Mouse (Mus musculus) left cerebral cortex, adult 6 months (tissue): ENCODE data around the gene Csrp1. TPM values are rescaled to one million over a fixed set of nuclear protein-coding genes. Genes with fewer than 3 reads are reported as not detected.

Source experiments
- long read RNA-seq, 2 experiments: library from polyadenylated mRNA; unstranded; transcript quantifications; one replicate each; pipeline ENCODE4 v2.0.0; 2019 to 2020
- polyA plus RNA-seq: library from polyadenylated mRNA; unstranded; fragments of <200 nt; fragmentation: Nextera tagmentation; gene quantifications from 2 replicates; pipeline ENCODE4 v1.2.3, GENCODE M21; 2021

Csrp1 gene
- 108 and 208 TPM in 2 replicates for polyA plus RNA-seq
- long read RNA-seq, experiment 1, transcript Csrp1-201 (6 exons, 1,823 nt): major isoform, 335 of 363 reads
- long read RNA-seq, experiment 1, partial matches to known transcripts: 18 of 363 reads
- long read RNA-seq, experiment 1, other reads (novel, unspliced or antisense): 10 of 363 reads
- long read RNA-seq, experiment 2, transcript Csrp1-201 (6 exons, 1,823 nt): major isoform, 24 of 33 reads
- long read RNA-seq, experiment 2, partial matches to known transcripts: 6 of 33 reads
- long read RNA-seq, experiment 2, other reads (novel, unspliced or antisense): 3 of 33 reads

DNA sequence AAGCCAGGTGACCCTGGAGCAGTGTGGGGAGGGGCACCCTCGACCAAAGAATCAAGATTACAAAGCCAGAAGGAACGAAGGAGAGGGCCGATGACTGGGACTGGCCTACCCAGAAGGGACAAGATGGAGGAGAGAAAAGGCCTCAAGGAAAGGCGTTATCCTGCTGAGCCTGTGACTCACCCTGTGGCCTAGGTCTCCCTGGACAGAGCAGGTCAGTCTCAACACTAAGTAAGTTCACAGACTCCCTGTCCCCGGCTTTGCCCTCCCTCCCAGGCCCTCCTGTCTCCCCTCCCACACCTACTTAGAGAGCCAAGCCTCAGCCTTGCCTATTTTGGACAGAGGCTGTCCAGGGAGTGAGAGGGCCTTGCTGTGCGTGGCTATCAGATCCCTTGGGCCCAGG, at the start of gene Csrp1:
TSS of gene Csrp1 (plus strand) at position 79 of the 400 bp plus-strand sequence.

DNA sequence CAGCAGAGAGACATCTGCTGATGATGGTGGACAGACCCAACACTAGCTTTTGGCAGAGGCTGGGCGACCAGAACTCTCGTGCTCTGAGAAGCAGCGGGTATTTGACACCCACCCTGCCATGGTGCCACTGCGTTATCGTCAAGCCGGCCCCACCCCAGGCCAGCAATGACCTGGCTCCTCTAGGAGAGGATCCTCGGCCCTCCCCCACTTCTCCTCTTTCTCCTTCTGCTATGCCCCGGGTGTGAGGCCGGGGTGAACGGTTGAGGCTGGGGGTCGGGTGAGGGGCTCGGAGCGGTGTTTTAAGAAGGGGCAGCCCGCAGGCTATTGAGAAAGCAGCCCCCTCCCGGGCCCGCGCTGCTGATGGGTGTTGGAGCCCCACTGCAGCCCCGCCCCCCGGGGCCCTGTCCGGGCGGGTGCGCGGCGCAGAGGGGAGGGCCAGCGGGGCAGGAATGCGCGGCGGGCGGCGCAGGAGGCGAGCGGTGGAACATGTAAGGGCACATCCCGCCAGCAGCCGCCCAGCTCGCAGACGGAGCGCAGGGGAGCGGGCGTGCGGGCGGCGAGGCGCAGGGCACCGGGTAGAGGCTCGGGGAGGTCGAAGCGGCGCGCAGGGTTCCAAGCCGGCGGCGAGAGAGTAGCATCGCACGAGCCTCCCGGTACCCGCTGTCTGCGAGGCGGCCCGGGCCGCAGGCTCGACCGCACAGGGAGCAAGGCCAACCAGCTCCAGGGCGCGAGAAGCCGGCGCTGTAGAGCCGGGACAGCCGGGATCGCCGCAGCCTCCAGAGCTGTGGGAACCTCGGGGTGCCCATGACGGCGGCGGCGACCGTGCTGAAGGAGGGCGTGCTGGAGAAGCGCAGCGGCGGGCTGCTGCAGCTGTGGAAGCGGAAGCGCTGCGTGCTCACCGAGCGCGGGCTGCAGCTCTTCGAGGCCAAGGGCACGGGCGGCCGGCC, 46.1 kb downstream of the Csrp1 start, which contains the start of gene Phlda3:
TSS of gene Phlda3 (plus strand) at position 475 of the 947 bp plus-strand sequence.

GRCm38 (mm10) chr1:135778780-135779535, 59.1 kb downstream of the Csrp1 start, which contains the start of gene Tnni1:
Gene Tnni1, plus strand, starts transcription at chr1:135779434.

Other genes with a start within 250 kb of the Csrp1 start
- 6.5 and 8.7 TPM in 2 replicates for gene Nav1, start 112.8 kb upstream of the Csrp1 start, polyA plus RNA-seq
- gene Phlda3, start 46.1 kb downstream of the Csrp1 start, polyA plus RNA-seq: 35.4 and 49.0 TPM in 2 replicates
- 11.0 and 11.3 TPM in 2 replicates for gene Tnni1, start 59.4 kb downstream of the Csrp1 start, polyA plus RNA-seq
- gene Lad1, start 98.5 kb downstream of the Csrp1 start, polyA plus RNA-seq: 0.39 and 1.4 TPM in 2 replicates
- 7.4 and 10.4 TPM in 2 replicates for gene Tnnt2, start 116.3 kb downstream of the Csrp1 start, polyA plus RNA-seq
- gene Pkp1, start 199.1 kb downstream of the Csrp1 start, polyA plus RNA-seq: 0.03 and 0.07 TPM in 2 replicates